In genomic region chr6:38073592-38073991, GRCm38 (mm10) we compare ENCODE assay signal across 35 mouse cellular contexts. TPM values are rescaled to one million over a fixed set of nuclear protein-coding genes. Genes with fewer than 3 reads are reported as not detected.
"Had no signal": no experiment of that assay in that cellular context is flagged by ENCODE, and none has a peak within 500 bp of the region (broad histone marks: within the 10 kb centered on the region; RNA-seq: fewer than 3 reads in every experiment).

No protein-coding gene starts in this region.

- DNase-seq: gastrocnemius, adult 2 months; gastrocnemius, postnatal 10 days; gastrocnemius, postnatal 25 days; heart, adult 18-20 months; heart, postnatal 10 days; heart, postnatal 4 days; kidney, adult 11 months; kidney, adult 8-10 months; kidney, postnatal 10 days; kidney, postnatal 25 days; kidney, postnatal 4 days; liver; liver, embryonic 13.5 days; liver, postnatal 0 days had no signal

- H3K4me1 ChIP-seq: hindbrain, embryonic 12.5 days had no signal

- H3K27me3 ChIP-seq: heart, embryonic 12.5 days; hindbrain, embryonic 12.5 days; limb, embryonic 12.5 days; liver, embryonic 13.5 days; liver, embryonic 15.5 days had no signal

- H3K9me3 ChIP-seq: heart, embryonic 10.5 days; limb, embryonic 10.5 days; liver, embryonic 13.5 days; liver, embryonic 15.5 days had no signal

- H3K36me3 ChIP-seq: heart, embryonic 10.5 days; heart, embryonic 12.5 days; hindbrain, embryonic 10.5 days; hindbrain, embryonic 12.5 days; limb, embryonic 10.5 days; limb, embryonic 12.5 days; liver, embryonic 13.5 days; liver, embryonic 15.5 days had no signal

- H3K27ac ChIP-seq: gastrocnemius, adult 2 months; heart, embryonic 10.5 days; hindbrain, embryonic 10.5 days; hindbrain, embryonic 12.5 days; hindbrain, embryonic 14.5 days; left cerebral cortex, adult 2 months; limb, embryonic 10.5 days; limb, embryonic 12.5 days; liver, embryonic 13.5 days; liver, embryonic 15.5 days had no signal

- H3K9ac ChIP-seq: heart, embryonic 12.5 days; hindbrain, embryonic 12.5 days; hindbrain, embryonic 14.5 days; limb, embryonic 12.5 days; liver, embryonic 13.5 days; liver, embryonic 15.5 days; liver, postnatal 0 days had no signal

- H3K4me3 ChIP-seq: gastrocnemius, adult 2 months; heart, embryonic 10.5 days; heart, embryonic 12.5 days; hindbrain, embryonic 10.5 days; hindbrain, embryonic 12.5 days; left cerebral cortex, adult 2 months; limb, embryonic 10.5 days; limb, embryonic 12.5 days; liver, embryonic 13.5 days; liver, embryonic 15.5 days had no signal

RNA-seq across cellular contexts. Expression of gene Svopl, which starts 26.8 kb away (rescaled TPM):
- total RNA-seq: granulocyte monocyte progenitor cell, adult 5-6 weeks; left cerebral cortex, postnatal 36 days had no signal
- polyA plus RNA-seq: liver, embryonic 13.5 days; liver, embryonic 15.5 days had no signal

RNA-seq across cellular contexts. Expression of gene Tmem213, which starts 35.5 kb away (rescaled TPM):
- total RNA-seq: gastrocnemius, adult 2 months; gastrocnemius, postnatal 10 days; gastrocnemius, postnatal 25 days; gastrocnemius, postnatal 4 days; granulocyte monocyte progenitor cell, adult 5-6 weeks; heart, adult 18-20 months; heart, postnatal 10 days; heart, postnatal 25 days; heart, postnatal 4 days; layer of hippocampus, adult 8-10 months; layer of hippocampus, postnatal 10 days; layer of hippocampus, postnatal 25 days; left cerebral cortex, adult 2 months; left cerebral cortex, postnatal 14 days; left cerebral cortex, postnatal 36 days had no signal
- polyA plus RNA-seq: heart, embryonic 10.5 days; heart, embryonic 12.5 days; heart, embryonic 14.5 days; hindbrain, embryonic 10.5 days; hindbrain, embryonic 12.5 days; hindbrain, embryonic 14.5 days; hindbrain, embryonic 16.5 days; intestine, embryonic 16.5 days; limb, embryonic 10.5 days; liver, embryonic 11.5 days; liver, embryonic 13.5 days; liver, embryonic 15.5 days; liver, postnatal 0 days had no signal

RNA-seq across cellular contexts. Expression of gene Atp6v0a4, which starts 50.8 kb away (rescaled TPM):
- total RNA-seq: granulocyte monocyte progenitor cell, adult 5-6 weeks had no signal
- polyA plus RNA-seq: heart, embryonic 10.5 days; hindbrain, embryonic 10.5 days; limb, embryonic 10.5 days; limb, embryonic 12.5 days had no signal
